Mouse (Mus musculus) liver, embryonic 13.5 days (tissue): ENCODE measurements at regions not wholly inside any gene's neighbourhood (a gene's known extent, or its start where the extent isn't known, plus 50 kb on each side); places are given as distances from the start of the nearest gene placed in this dataset.
A peak's percentile ranks its signal among the peaks of the same experiment; 100 is the strongest.

Experiments used
- ATAC-seq: fragments of 200-750 bp; cut with Nextera tagmentation; 2 replicates; pipeline ENCODE4 v1.8.0; 2017; ENCODE audit warnings: low read depth, mild to moderate bottlenecking, moderate number of reproducible peaks, moderate library complexity
- DNase-seq: peaks from one replicate; pipeline ENCODE4 v3.0.0; 2022
- H3K27ac ChIP-seq: fragments of 300-500 bp; sonication (generic); 2 replicates; pipeline ENCODE4 v1.5.1; 2015; ENCODE audit warnings: moderate library complexity, mild to moderate bottlenecking, inconsistent platforms
- H3K27me3 ChIP-seq: fragments of 300-500 bp; sonication (generic); 2 replicates; pipeline ENCODE4 v1.6.1; 2015; ENCODE audit warnings: mild to moderate bottlenecking, inconsistent platforms
- H3K36me3 ChIP-seq: fragments of 300-500 bp; sonication (generic); 2 replicates; pipeline ENCODE4 v1.6.1; 2015; ENCODE audit warnings: mild to moderate bottlenecking, inconsistent platforms
- H3K4me1 ChIP-seq: fragments of 300-500 bp; sonication (generic); replicated peaks from 2 replicates; pipeline ENCODE4 v1.6.1; 2015; ENCODE audit warnings: inconsistent platforms
- H3K4me2 ChIP-seq: fragments of 300-500 bp; sonication (generic); 2 replicates; pipeline ENCODE4 v1.6.1; 2015; ENCODE audit warnings: inconsistent platforms, mild to moderate bottlenecking, moderate library complexity
- H3K4me3 ChIP-seq: fragments of 300-500 bp; sonication (generic); replicated peaks from 2 replicates; pipeline ENCODE4 v1.5.1; 2015; ENCODE audit warnings: mild to moderate bottlenecking, inconsistent platforms
- H3K9ac ChIP-seq: fragments of 300-500 bp; sonication (generic); 2 replicates; pipeline ENCODE4 v1.6.1; 2015; ENCODE audit warnings: mild to moderate bottlenecking, inconsistent platforms
- H3K9me3 ChIP-seq: fragments of 300-500 bp; sonication (generic); replicated peaks from 2 replicates; pipeline ENCODE4 v1.6.1; 2016; ENCODE audit warnings: inconsistent platforms
- WGBS: fragments of 180-500 bp; shearing (Covaris S2); methylation state at CpG from one replicate; pipeline ENCODE4 v1.1.7; 2015; ENCODE audit not compliant: insufficient replicate concordance; 5-methylcytosine and 5-hydroxymethylcytosine counted together

- Histone ChIP-seq H3K4me3 (peak overlapping the region; percentile 25), H3K9me3 (no peaks in the 10 kb centered on the region), H3K27me3 (no peaks in the 10 kb centered on the region), H3K4me1 (0 out of 2 replicates have a peak, but pooled peaks cover 2% of the 10 kb centered on the region), H3K36me3 (no peaks in the 10 kb centered on the region), H3K9ac (no peak overlapping the region), H3K27ac (no peak overlapping the region), H3K4me2 (peak overlapping the region; percentile 43)
- DNase-seq (peak; percentile 10), ATAC-seq (no peak)
- WGBS, result 3% methylated on average over 12 of the region's 12 CpGs
Measured at GRCm38 (mm10) chr16:78490245-78490644, 86.3 kb downstream of the D16Ertd472e start.

- no peaks in the 10 kb centered on the region for H3K36me3 ChIP-seq
- DNase-seq, result no peak
- no peak overlapping the region for H3K27ac ChIP-seq
- H3K4me1 ChIP-seq, result 0 out of 2 replicates have a peak, but pooled peaks cover 2% of the 10 kb centered on the region
- 19% methylated on average over 4 of the region's 4 CpGs for WGBS
- no peak overlapping the region for H3K4me3 ChIP-seq
- H3K4me2 ChIP-seq, result no peak overlapping the region
- H3K9ac ChIP-seq, result no peak overlapping the region
- ATAC-seq, result no peak
- H3K27me3 ChIP-seq, result no peaks in the 10 kb centered on the region
- H3K9me3 ChIP-seq, result no peaks in the 10 kb centered on the region
Measured at GRCm38 (mm10) chr16:78489604-78490003, 86.9 kb downstream of the D16Ertd472e start.

- no peaks in the 10 kb centered on the region for H3K36me3 ChIP-seq
- H3K4me1 ChIP-seq, result 0 out of 2 replicates have a peak, but pooled peaks cover 2% of the 10 kb centered on the region
- H3K4me2 ChIP-seq, result no peak overlapping the region
- WGBS, result 68% methylated on average over 6 of the region's 6 CpGs
- H3K9ac ChIP-seq, result no peak overlapping the region
- DNase-seq, result no peak
- no peak for ATAC-seq
- no peaks in the 10 kb centered on the region for H3K27me3 ChIP-seq
- H3K27ac ChIP-seq, result no peak overlapping the region
- no peak overlapping the region for H3K4me3 ChIP-seq
- no peaks in the 10 kb centered on the region for H3K9me3 ChIP-seq
Measured at GRCm38 (mm10) chr16:78486531-78486930, 90.0 kb downstream of the D16Ertd472e start.

- Histone ChIP-seq H3K9ac (no peak overlapping the region), H3K4me3 (no peak overlapping the region), H3K27ac (no peak overlapping the region), H3K36me3 (no peaks in the 10 kb centered on the region), H3K27me3 (no peaks in the 10 kb centered on the region), H3K9me3 (no peaks in the 10 kb centered on the region), H3K4me1 (no peaks in the 10 kb centered on the region), H3K4me2 (no peak overlapping the region)
- DNase-seq (no peak), ATAC-seq (no peak)
- 65% methylated on average over 4 of the region's 4 CpGs for WGBS
Measured at GRCm38 (mm10) chr16:78484319-78484718, 92.2 kb downstream of the D16Ertd472e start.

- Histone ChIP-seq H3K27ac (no peak overlapping the region), H3K36me3 (no peaks in the 10 kb centered on the region), H3K9ac (no peak overlapping the region), H3K4me2 (no peak overlapping the region), H3K27me3 (no peaks in the 10 kb centered on the region), H3K4me3 (no peak overlapping the region), H3K9me3 (no peaks in the 10 kb centered on the region), H3K4me1 (no peaks in the 10 kb centered on the region)
- WGBS, result 77% methylated on average over 6 of the region's 6 CpGs
- no peak for DNase-seq
- no peak for ATAC-seq
Measured at GRCm38 (mm10) chr16:78481571-78481970, 94.9 kb downstream of the D16Ertd472e start.

GRCm38 (mm10) chr16:78481065-78481464 is 95.4 kb downstream of the D16Ertd472e start:
- WGBS, result 61% methylated on average over 5 of the region's 5 CpGs
- H3K27me3 ChIP-seq, result no peaks in the 10 kb centered on the region
- no peak for ATAC-seq
- H3K4me1 ChIP-seq, result no peaks in the 10 kb centered on the region
- no peak overlapping the region for H3K9ac ChIP-seq
- no peaks in the 10 kb centered on the region for H3K9me3 ChIP-seq
- no peaks in the 10 kb centered on the region for H3K36me3 ChIP-seq
- H3K4me2 ChIP-seq, result no peak overlapping the region
- DNase-seq, result no peak
- no peak overlapping the region for H3K27ac ChIP-seq
- no peak overlapping the region for H3K4me3 ChIP-seq

GRCm38 (mm10) chr16:78480261-78480660 is 96.2 kb downstream of the D16Ertd472e start:
- no peak overlapping the region for H3K4me2 ChIP-seq
- no peaks in the 10 kb centered on the region for H3K27me3 ChIP-seq
- no peak overlapping the region for H3K9ac ChIP-seq
- no peaks in the 10 kb centered on the region for H3K4me1 ChIP-seq
- no peaks in the 10 kb centered on the region for H3K9me3 ChIP-seq
- ATAC-seq (no peak), DNase-seq (no peak)
- no peak overlapping the region for H3K4me3 ChIP-seq
- no peaks in the 10 kb centered on the region for H3K36me3 ChIP-seq
- 61% methylated on average over 10 of the region's 10 CpGs for WGBS
- no peak overlapping the region for H3K27ac ChIP-seq

GRCm38 (mm10) chr16:78473456-78473855 is 96.5 kb upstream of the Btg3 start:
- H3K4me3 ChIP-seq, result no peak overlapping the region
- H3K9me3 ChIP-seq, result no peaks in the 10 kb centered on the region
- WGBS, result 34% methylated on average over 7 of the region's 7 CpGs
- H3K4me2 ChIP-seq, result no peak overlapping the region
- H3K4me1 ChIP-seq, result no peaks in the 10 kb centered on the region
- H3K27ac ChIP-seq, result no peak overlapping the region
- no peak overlapping the region for H3K9ac ChIP-seq
- H3K36me3 ChIP-seq, result no peaks in the 10 kb centered on the region
- peak; percentile 1 for DNase-seq
- peak; percentile 94 for ATAC-seq
- H3K27me3 ChIP-seq, result no peaks in the 10 kb centered on the region

- H3K27me3 ChIP-seq, result no peaks in the 10 kb centered on the region
- ATAC-seq (peak; percentile 62), DNase-seq (peak; percentile 2)
- H3K9ac ChIP-seq, result no peak overlapping the region
- H3K4me2 ChIP-seq, result no peak overlapping the region
- H3K4me1 ChIP-seq, result no peaks in the 10 kb centered on the region
- no peaks in the 10 kb centered on the region for H3K9me3 ChIP-seq
- H3K36me3 ChIP-seq, result no peaks in the 10 kb centered on the region
- WGBS, result 26% methylated on average over 8 of the region's 8 CpGs
- H3K27ac ChIP-seq, result no peak overlapping the region
- H3K4me3 ChIP-seq, result no peak overlapping the region
Measured at GRCm38 (mm10) chr16:78459996-78460395, 83.0 kb upstream of the Btg3 start.

- ATAC-seq (no peak), DNase-seq (no peak)
- Histone ChIP-seq H3K36me3 (no peaks in the 10 kb centered on the region), H3K4me3 (no peak overlapping the region), H3K27ac (no peak overlapping the region), H3K4me2 (no peak overlapping the region), H3K4me1 (no peaks in the 10 kb centered on the region), H3K9me3 (no peaks in the 10 kb centered on the region), H3K9ac (no peak overlapping the region), H3K27me3 (no peaks in the 10 kb centered on the region)
- 78% methylated on average over 8 of the region's 8 CpGs for WGBS
Measured at GRCm38 (mm10) chr16:78457731-78458151, 80.7 kb upstream of the Btg3 start.

GRCm38 (mm10) chr16:78456345-78456744 is 79.4 kb upstream of the Btg3 start:
- DNase-seq (no peak), ATAC-seq (no peak)
- Histone ChIP-seq H3K4me3 (no peak overlapping the region), H3K27me3 (no peaks in the 10 kb centered on the region), H3K4me1 (no peaks in the 10 kb centered on the region), H3K9ac (no peak overlapping the region), H3K4me2 (no peak overlapping the region), H3K36me3 (no peaks in the 10 kb centered on the region), H3K9me3 (no peaks in the 10 kb centered on the region), H3K27ac (no peak overlapping the region)
- 63% methylated on average over 10 of the region's 10 CpGs for WGBS

GRCm38 (mm10) chr16:78454509-78454908 is 77.5 kb upstream of the Btg3 start:
- Histone ChIP-seq H3K9me3 (no peaks in the 10 kb centered on the region), H3K27ac (no peak overlapping the region), H3K4me3 (no peak overlapping the region), H3K4me1 (no peaks in the 10 kb centered on the region), H3K9ac (no peak overlapping the region), H3K36me3 (no peaks in the 10 kb centered on the region), H3K27me3 (no peaks in the 10 kb centered on the region), H3K4me2 (no peak overlapping the region)
- WGBS, result 79% methylated on average over 9 of the region's 9 CpGs
- ATAC-seq, result no peak
- no peak for DNase-seq
